Mouse (Mus musculus) bone marrow, adult 2 months (tissue): Measurements from ENCODE around the gene Efcab11.

Source experiments
- CTCF ChIP-seq: fragments of 200-500 bp; IDR thresholded peaks from 2 replicates; pipeline ENCODE4 v1.5.1; 2011; ENCODE audit warnings: low read length, control low read depth; ENCODE audit not compliant: control insufficient read depth, insufficient read depth
- POLR2A ChIP-seq: fragments of 200-500 bp; IDR thresholded peaks from 2 replicates; pipeline ENCODE4 v1.6.1; 2011; ENCODE audit warnings: low read depth, mild to moderate bottlenecking, control low read depth, low read length, borderline replicate concordance; ENCODE audit not compliant: control insufficient read depth

- TF ChIP-seq POLR2A (no peak), CTCF (no peak)
Observed at GRCm38 (mm10) chr12:99773636-99774193, 110.5 kb downstream of the Efcab11 start.
